Mouse (Mus musculus): Measurements from ENCODE around the gene Gbf1. TPM values are rescaled to one million over a fixed set of nuclear protein-coding genes. Genes with fewer than 3 reads are reported as not detected.

The Gbf1 gene
- total RNA-seq, 2 experiments from 2014 or later, result 90.1 to 95.4 TPM

DNA sequence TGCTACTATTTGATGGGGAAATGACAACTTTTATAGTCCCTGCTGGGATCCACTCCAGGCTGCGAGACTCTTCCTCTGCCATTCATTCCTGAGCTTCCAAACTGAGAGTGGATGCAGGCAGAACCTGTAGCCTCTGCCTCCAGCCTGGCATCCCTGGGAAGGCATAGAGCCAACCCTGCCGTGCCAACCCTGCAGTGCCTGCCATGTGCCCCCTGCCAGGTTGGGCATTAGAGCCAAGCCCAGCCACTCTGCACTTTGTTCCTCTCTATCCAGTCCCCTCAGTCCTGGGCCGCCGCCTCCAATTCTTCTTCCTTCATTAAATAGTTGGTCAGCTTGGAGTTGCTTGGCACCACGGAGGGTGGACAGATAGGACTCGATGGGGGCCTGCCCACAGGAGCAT is 133.7 kb downstream of the Gbf1 start:
- no peak overlapping the region for H3K4me3 ChIP-seq
- intact Hi-C loops (cut with DNase I), result no loop called here
- TF ChIP-seq CTCF (IDR thresholded peaks at IDR 0.05), result no peak

DNA sequence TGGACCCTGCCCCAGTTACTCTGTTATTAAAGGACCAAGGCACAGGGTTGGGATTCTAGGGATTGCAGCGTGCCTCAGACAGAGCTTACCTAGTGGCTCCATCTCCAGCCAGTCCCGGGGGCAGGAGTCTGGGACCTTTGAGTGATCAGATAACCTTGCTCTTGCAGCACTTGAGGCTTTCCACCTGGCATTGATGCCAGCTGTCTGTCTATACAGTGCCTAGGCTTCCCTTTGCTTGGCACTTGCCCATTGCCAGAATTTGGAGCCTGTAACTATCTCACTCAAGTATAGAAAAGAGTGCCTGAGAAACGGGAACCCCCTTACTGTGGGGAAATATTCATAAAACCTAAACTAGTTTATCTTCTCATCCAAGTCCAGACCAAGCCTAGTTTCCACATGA is 134.6 kb downstream of the Gbf1 start:
- Histone ChIP-seq H3K4me3 (no peak overlapping the region), H3K27ac (no peak overlapping the region)
- no peak for DNase-seq (ENCODE audit: extremely low spot score in 1 of 2, low spot score in 2 of 2)
- TF ChIP-seq CTCF (IDR thresholded peaks at IDR 0.05), result no peak
- intact Hi-C loops (cut with DNase I), result no loop called here

More for the DNA sequence above, 133.7 kb downstream of the Gbf1 start:
- H3K27ac ChIP-seq, result no peak overlapping the region
- DNase-seq (ENCODE audit: extremely low spot score in 1 of 2, low spot score in 2 of 2), result no peak

DNA sequence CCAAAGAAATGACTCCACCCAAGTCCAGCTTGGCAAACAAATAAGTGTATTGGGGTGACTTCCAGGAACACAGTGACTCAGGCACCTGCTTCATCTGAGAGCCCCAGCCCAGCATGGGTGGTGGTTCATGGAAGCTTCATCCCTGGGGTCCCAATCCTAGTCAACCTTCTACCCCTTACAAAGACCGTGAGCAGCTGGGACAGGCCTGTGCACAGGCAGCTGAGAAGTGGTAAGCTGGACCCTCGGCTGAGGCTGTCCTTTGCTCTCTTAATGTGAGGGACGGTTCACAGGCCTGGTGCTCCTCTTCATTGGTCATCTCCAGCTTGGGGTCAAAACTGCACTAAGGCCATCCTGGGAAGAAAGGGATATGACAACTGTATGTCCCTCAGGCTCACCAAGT is 135.3 kb downstream of the Gbf1 start:
- H3K4me3 ChIP-seq, result no peak overlapping the region
- intact Hi-C loops (cut with DNase I), result no loop called here
- no peak for TF ChIP-seq CTCF (IDR thresholded peaks at IDR 0.05)
- no peak for DNase-seq (ENCODE audit: extremely low spot score in 1 of 2, low spot score in 2 of 2)
- no peak overlapping the region for H3K27ac ChIP-seq

DNA sequence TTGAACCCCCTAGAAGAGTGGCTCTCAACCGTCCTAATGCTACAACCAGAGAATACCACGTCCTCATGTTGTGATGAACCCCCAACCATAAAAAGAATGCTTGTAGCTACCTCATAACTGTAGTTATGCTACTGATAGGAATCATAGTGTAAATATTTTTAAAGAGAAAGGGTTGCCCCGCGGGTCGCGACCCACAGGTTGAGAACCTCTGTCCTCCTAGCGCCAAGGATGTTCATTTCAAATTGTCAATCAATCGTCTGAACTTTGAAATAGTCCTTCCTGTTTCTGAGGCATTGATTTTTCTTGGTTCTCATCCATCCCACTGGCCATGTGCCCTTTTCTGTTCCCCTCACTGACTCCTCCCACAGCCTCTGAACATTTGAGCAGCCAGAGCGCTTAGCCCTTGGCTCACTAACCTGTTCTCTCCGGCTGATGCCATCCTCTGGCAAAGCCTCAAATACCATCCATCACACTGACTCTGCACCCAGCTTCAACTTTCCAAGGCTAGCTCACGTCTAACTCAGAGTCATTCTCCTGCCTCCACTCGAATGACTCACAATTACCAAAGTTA is 138.3 kb downstream of the Gbf1 start:
- no peak overlapping the region for H3K27ac ChIP-seq
- intact Hi-C loops (cut with DNase I), result no loop called here
- no peak for TF ChIP-seq CTCF (IDR thresholded peaks at IDR 0.05)
- no peak overlapping the region for H3K4me3 ChIP-seq
- DNase-seq (ENCODE audit: extremely low spot score in 1 of 2, low spot score in 2 of 2), result no peak

DNA sequence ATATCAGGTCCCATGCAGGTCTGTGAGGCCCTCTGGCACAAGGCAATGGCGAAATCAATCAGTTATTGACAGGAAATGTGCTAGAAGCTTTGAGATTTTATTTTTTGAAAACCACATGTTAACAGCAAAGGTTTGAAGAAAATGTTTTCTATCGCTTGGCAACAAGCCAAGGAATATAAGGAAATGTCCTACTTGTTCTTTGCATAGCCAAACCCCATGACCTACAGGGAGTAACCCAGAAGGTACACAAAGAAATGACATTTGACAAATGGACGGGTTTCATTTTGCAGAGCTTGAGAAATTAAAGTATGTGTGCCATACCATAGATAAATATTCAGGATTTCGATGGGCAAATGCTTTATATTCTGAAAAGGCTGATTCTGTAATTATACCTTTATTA is 144.6 kb downstream of the Gbf1 start:
- intact Hi-C loops (cut with DNase I), result no loop called here
- H3K4me3 ChIP-seq, result no peak overlapping the region
- DNase-seq (ENCODE audit: extremely low spot score in 1 of 2, low spot score in 2 of 2), result no peak
- no peak for TF ChIP-seq CTCF (IDR thresholded peaks at IDR 0.05)
- no peak overlapping the region for H3K27ac ChIP-seq

DNA sequence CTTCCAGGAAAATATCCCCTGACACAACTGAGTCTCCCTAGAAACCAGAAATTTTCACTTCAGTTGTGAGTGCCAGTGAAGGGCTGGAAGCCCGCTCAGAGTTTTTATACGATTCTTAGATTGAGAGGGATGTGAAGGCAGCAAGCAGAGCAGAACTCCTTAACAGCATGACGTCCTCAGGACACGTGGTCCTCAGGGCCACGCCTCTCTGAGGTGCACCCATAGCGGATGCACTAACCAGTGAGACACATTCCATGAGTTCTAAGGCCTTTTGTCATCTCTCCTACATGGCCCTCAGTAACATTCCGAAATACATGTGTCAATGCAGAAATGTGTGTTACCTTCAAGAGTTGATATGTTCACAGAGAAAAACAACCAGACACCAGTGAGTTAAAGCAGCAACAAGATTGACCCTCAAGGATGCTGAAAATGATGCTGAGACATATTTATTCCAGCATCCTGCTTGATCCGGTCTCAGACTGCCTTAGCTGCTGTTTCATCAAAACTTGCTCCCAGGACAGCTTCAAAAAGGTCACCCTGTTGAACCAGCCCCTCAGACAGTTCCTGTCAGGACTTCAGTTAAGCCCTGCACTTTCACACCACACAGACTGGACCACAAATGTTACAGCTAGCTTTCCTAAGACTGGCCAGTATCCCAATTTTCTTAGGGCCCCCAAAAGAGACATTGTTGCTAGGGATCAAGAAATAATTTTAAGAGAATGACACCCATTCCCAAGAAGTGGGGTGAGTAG is 148.2 kb downstream of the Gbf1 start:
- no peak for TF ChIP-seq CTCF (IDR thresholded peaks at IDR 0.05)
- intact Hi-C loops (cut with DNase I), result loop anchor here (5.0 kb wide), 1 partner anchor 152 kb away; no protein-coding TSS in a partner anchor
- no peak for DNase-seq (ENCODE audit: extremely low spot score in 1 of 2, low spot score in 2 of 2)
- no peak overlapping the region for H3K4me3 ChIP-seq
- H3K27ac ChIP-seq, result no peak overlapping the region

DNA sequence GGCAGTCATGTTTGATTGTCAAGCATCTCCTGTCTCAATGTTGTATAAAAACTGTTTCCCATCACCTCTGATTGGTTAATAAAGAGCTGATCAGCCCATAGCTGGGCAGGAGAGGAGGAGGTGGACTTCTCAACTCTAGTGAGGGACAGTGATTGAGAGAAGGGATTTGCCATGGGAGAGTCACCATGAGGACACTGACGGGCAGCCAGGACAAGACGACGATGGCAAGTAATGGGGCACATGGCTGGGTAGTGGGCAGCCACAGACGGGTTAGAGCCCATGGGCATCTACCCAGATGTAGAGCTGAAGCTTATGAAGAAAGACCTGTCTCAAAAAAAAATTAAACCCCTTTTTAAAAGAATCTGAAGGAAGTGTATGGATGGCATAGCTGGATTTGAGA is 150.2 kb downstream of the Gbf1 start:
- TF ChIP-seq CTCF (IDR thresholded peaks at IDR 0.05), result no peak

DNA sequence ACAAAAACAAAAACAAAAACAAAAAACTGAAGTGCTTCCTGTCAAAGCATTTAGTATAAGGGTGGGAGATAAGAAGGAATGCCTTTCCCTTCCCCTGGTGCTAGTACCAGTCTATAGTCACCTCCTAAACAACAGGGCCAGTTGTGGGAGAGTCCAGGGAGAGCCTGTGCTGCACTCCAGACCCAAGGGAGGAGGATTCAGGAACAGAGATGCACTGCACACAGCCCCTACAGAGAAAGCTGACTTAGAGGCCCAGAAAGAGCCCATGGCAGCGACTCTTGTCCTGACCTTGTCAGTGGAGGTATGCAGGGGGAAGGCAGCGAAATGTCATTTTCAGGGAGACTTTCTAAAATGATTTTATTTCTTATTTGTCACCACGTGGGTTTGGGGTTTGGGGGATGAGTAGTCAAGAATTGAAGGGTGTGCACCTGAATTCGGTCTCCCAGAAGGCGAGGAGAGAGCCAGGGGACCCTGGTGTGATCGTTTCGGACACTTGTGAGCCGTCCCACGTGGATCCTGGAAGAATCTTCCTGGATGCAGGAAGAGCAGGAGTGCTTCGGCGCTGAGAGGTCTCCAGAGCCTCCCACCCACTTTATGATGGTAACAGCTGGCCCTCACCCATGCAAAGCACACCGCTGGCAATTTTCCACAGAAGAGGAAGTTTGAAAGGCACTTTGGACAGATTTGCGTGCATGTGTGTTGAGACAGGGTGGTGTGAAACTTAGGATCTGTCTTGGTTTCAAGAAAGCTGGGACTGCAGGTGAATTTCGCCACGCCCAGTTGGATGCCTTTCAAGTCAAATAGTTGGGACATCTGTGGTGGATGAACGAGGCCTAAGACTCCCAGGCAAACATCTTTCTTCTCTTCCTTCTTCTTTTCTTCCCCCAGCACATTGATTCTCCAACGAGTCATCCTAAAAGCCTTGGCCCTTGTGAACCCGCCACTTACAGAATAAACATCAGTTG is 151.2 kb downstream of the Gbf1 start:
- Histone ChIP-seq H3K27ac (no peak overlapping the region; the same call in 1 of the 2 replicates), H3K4me3 (peak overlapping the region; percentile 65)
- no peak for DNase-seq (ENCODE audit: extremely low spot score in 1 of 2, low spot score in 2 of 2)
- no peak for TF ChIP-seq CTCF (IDR thresholded peaks at IDR 0.05)
- intact Hi-C loops (cut with DNase I), result loop anchor here (1.0 to 5.0 kb wide), 3 partner anchors 27 to 149 kb away; no protein-coding TSS in a partner anchor

More for the DNA sequence above, 150.2 kb downstream of the Gbf1 start:
- intact Hi-C loops (cut with DNase I), result loop anchor here (5.0 kb wide), 1 partner anchor 150 kb away; no protein-coding TSS in a partner anchor
- Histone ChIP-seq H3K4me3 (no peak overlapping the region), H3K27ac (no peak overlapping the region)
- DNase-seq (ENCODE audit: extremely low spot score in 1 of 2, low spot score in 2 of 2), result no peak

DNA sequence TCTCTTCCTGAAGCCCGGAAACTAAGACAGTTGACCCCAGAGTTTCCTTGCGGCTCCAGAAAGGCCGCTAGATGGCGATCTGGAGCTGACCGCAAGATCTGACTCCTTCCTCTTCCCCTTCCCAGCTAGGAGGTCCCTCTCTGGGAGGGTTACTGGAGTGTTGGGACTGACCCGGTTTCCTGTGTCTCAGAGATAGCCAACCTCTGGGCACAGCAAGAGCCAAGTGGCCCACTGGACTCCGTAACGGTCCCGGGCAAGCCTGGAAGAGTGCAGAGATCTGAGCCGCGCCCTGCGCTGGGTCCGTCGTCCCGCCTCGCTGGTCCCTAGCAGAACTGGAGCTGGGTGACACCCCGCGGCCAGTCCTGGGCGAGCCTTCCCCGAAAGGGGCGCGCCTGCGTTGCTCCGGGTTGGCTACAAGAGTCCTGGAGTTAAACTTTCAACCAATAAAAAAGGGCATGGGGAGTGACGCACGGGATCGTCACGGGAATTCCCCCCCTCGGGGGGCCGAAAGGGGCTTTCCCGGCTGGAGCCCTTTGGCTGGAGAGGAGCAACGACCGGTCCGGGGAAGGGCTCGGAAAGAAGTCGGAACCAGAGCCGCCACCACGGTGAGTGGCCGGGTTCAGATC is 152.0 kb downstream of the Gbf1 start, which contains the start of gene Nfkb2:
TSS of gene Nfkb2 (plus strand) at position 105 of the 626 bp plus-strand sequence.
- Histone ChIP-seq H3K4me3 (peak within 1 kb of the TSS; percentile 65), H3K27ac (peak within 1 kb of the TSS; percentile 9; the same call in 1 of the 2 replicates)
- TF ChIP-seq CTCF (IDR thresholded peaks at IDR 0.05), result peak; percentile 94
- DNase-seq (ENCODE audit: extremely low spot score in 1 of 2, low spot score in 2 of 2), result peak; percentile 76 to 80
- intact Hi-C loops (cut with DNase I), result loop anchor here (1.0 to 5.0 kb wide), 3 partner anchors 26 to 148 kb away; no protein-coding TSS in a partner anchor

DNA sequence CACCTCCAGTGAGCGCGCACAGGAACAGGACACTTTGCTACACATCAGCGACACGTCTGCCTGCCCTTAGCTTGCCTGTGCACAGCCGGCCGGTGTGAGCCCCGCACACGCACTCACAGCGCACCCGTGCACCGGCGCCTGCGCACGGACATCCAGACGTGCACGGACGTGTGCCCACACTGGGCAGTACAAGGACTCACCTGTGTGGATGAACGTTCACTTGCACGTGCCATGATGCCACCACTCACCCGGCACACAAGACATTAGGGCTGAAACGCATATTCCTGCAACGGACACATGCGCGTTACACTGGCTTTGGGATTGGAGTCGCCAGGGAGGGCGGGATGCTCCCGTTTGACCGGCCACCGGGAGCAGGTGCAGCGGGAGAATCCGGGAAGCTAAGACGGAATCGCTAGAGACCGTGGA is 152.6 kb downstream of the Gbf1 start:
- intact Hi-C loops (cut with DNase I), result loop anchor here (1.0 to 5.0 kb wide), 3 partner anchors 25 to 147 kb away; no protein-coding TSS in a partner anchor
- H3K4me3 ChIP-seq, result peak overlapping the region; percentile 65
- no peak for DNase-seq (ENCODE audit: extremely low spot score in 1 of 2, low spot score in 2 of 2)
- no peak overlapping the region for H3K27ac ChIP-seq
- TF ChIP-seq CTCF (IDR thresholded peaks at IDR 0.05), result no peak
